Mouse (Mus musculus) 3134 (cell line): ENCODE measurements around the gene Pld1.

ENCODE experiments used
- DNase-seq: peaks from one replicate; pipeline ENCODE4 v3.0.0-alpha.2; 2011; ENCODE audit warnings: low spot score; ENCODE audit not compliant: insufficient read length; ENCODE audit errors: extremely low read depth

The Pld1 gene

GRCm38 (mm10) chr3:28039760-28040159 is 101.3 kb downstream of the Pld1 start:
- DNase-seq = no peak

- no peak for DNase-seq
Measured at GRCm38 (mm10) chr3:28041236-28041635, 102.7 kb downstream of the Pld1 start.

- DNase-seq = peak; percentile 69
Measured at GRCm38 (mm10) chr3:28042366-28042765, 103.9 kb downstream of the Pld1 start.

- DNase-seq = no peak
Measured at GRCm38 (mm10) chr3:28047599-28047998, 109.1 kb downstream of the Pld1 start.

- no peak for DNase-seq
Measured at GRCm38 (mm10) chr3:28049526-28049925, 111.0 kb downstream of the Pld1 start.

- DNase-seq = no peak
Measured at GRCm38 (mm10) chr3:28053076-28053475, 114.6 kb downstream of the Pld1 start.

- no peak for DNase-seq
Measured at GRCm38 (mm10) chr3:28060713-28061112, 122.2 kb downstream of the Pld1 start.

GRCm38 (mm10) chr3:28061155-28061554 is 122.7 kb downstream of the Pld1 start:
- DNase-seq = no peak

- no peak for DNase-seq
Measured at GRCm38 (mm10) chr3:28079211-28079610, 140.7 kb downstream of the Pld1 start.

GRCm38 (mm10) chr3:28080116-28080515 is 141.6 kb downstream of the Pld1 start:
- DNase-seq = no peak

GRCm38 (mm10) chr3:28081012-28081411 is 142.5 kb downstream of the Pld1 start:
- DNase-seq = no peak

GRCm38 (mm10) chr3:28083218-28083617 is 144.7 kb downstream of the Pld1 start:
- no peak for DNase-seq

GRCm38 (mm10) chr3:28084281-28084680 is 145.8 kb downstream of the Pld1 start:
- no peak for DNase-seq

GRCm38 (mm10) chr3:28091296-28091695 is 152.8 kb downstream of the Pld1 start:
- no peak for DNase-seq

- DNase-seq = peak; percentile 28
Measured at GRCm38 (mm10) chr3:28091741-28092140, 153.2 kb downstream of the Pld1 start.

- no peak for DNase-seq
Measured at GRCm38 (mm10) chr3:28093684-28094302, 155.3 kb downstream of the Pld1 start.

- no peak for DNase-seq
Measured at GRCm38 (mm10) chr3:28095451-28095850, 157.0 kb downstream of the Pld1 start.

- DNase-seq = no peak
Measured at GRCm38 (mm10) chr3:28099175-28099574, 160.7 kb downstream of the Pld1 start.

GRCm38 (mm10) chr3:28104992-28105391 is 166.5 kb downstream of the Pld1 start:
- no peak for DNase-seq

GRCm38 (mm10) chr3:28107446-28108004 is 169.0 kb downstream of the Pld1 start:
- peak; percentile 18 for DNase-seq

GRCm38 (mm10) chr3:28111516-28111915 is 173.0 kb downstream of the Pld1 start:
- no peak for DNase-seq

GRCm38 (mm10) chr3:28113881-28114280 is 175.4 kb downstream of the Pld1 start:
- no peak for DNase-seq

GRCm38 (mm10) chr3:28141716-28142115 is 203.2 kb downstream of the Pld1 start:
- no peak for DNase-seq
